Mouse (Mus musculus) ES-Bruce4 (cell line): ENCODE data around the gene Acvrl1.

Source experiments
- CTCF ChIP-seq: IDR thresholded peaks from one replicate; pipeline ENCODE4 v1.8.1; 2011; ENCODE audit warnings: low read depth, low read length
- EP300 ChIP-seq: IDR thresholded peaks from 2 replicates; pipeline ENCODE4 v1.6.1; 2011; ENCODE audit warnings: low read depth, low read length; ENCODE audit not compliant: insufficient read depth
- POLR2A ChIP-seq: IDR thresholded peaks from one replicate; pipeline ENCODE4 v1.8.1; 2011; ENCODE audit warnings: low read length; ENCODE audit not compliant: insufficient read depth

GRCm38 (mm10) chr15:101173421-101174211, 45.3 kb downstream of the Acvrl1 start, which contains the start of gene Acvr1b:
- TF ChIP-seq POLR2A (no peak), CTCF (no peak), EP300 (no peak)
